Mouse (Mus musculus) embryonic facial prominence, embryonic 10.5 days (tissue): ENCODE results near the gene Dgkg. TPM values are rescaled to one million over a fixed set of nuclear protein-coding genes. Genes with fewer than 3 reads are reported as not detected.
A peak's percentile ranks its signal among the peaks of the same experiment; 100 is the strongest.

Source experiments
- DNase-seq: peaks from one replicate; pipeline ENCODE4 v3.0.0-alpha.2; 2017; ENCODE audit warnings: low spot score
- H3K27ac ChIP-seq: fragments of 300-500 bp; sonication (generic); replicated peaks from 2 replicates; pipeline ENCODE4 v1.5.1; 2016; ENCODE audit warnings: mild to moderate bottlenecking
- H3K27me3 ChIP-seq: fragments of 300-500 bp; sonication (generic); replicated peaks from 2 replicates; pipeline ENCODE4 v1.6.1; 2016; ENCODE audit warnings: low read depth, mild to moderate bottlenecking; ENCODE audit not compliant: poor library complexity, severe bottlenecking
- H3K36me3 ChIP-seq: fragments of 300-500 bp; sonication (generic); replicated peaks from 2 replicates; pipeline ENCODE4 v1.6.1; 2016; ENCODE audit warnings: mild to moderate bottlenecking, moderate library complexity
- H3K4me1 ChIP-seq: fragments of 300-500 bp; sonication (generic); 2 replicates; pipeline ENCODE4 v1.6.1; 2016
- H3K4me3 ChIP-seq: fragments of 300-500 bp; sonication (generic); 2 replicates; pipeline ENCODE4 v1.5.1; 2016; ENCODE audit warnings: mild to moderate bottlenecking, moderate library complexity
- H3K9me3 ChIP-seq: fragments of 300-500 bp; sonication (generic); 2 replicates; pipeline ENCODE4 v1.6.1; 2016; ENCODE audit warnings: mild to moderate bottlenecking
- WGBS: fragments of 180-500 bp; shearing (Covaris S2); methylation state at CpG from one replicate; pipeline ENCODE4 v1.1.7; 2016; 5-methylcytosine and 5-hydroxymethylcytosine counted together
- polyA plus RNA-seq: library from polyadenylated mRNA; unstranded; fragments of >200 nt; fragmentation: Nextera tagmentation; extraction: Ambion mirVana; gene quantifications from 2 replicates; pipeline ENCODE4 v1.2.1, GENCODE M21; 2016

Gene Dgkg
- polyA plus RNA-seq, 1 experiment from 2014 or later = 0.22 TPM

- no peaks in the 10 kb centered on the region for H3K9me3 ChIP-seq
- WGBS = 46% methylated on average over 9 of the region's 9 CpGs
- H3K4me3 ChIP-seq = no peak overlapping the region
- no peaks in the 10 kb centered on the region for H3K36me3 ChIP-seq
- no peak for DNase-seq
- peaks cover 10% of the 10 kb centered on the region for H3K4me1 ChIP-seq
- no peak overlapping the region for H3K27ac ChIP-seq
- H3K27me3 ChIP-seq = no peaks in the 10 kb centered on the region
Measured at GRCm38 (mm10) chr16:22641588-22641987, 15.4 kb downstream of the Dgkg start.

GRCm38 (mm10) chr16:22637311-22637710, 19.7 kb downstream of the Dgkg start:
- DNase-seq = no peak
- Histone ChIP-seq H3K4me1 (peaks cover 10% of the 10 kb centered on the region), H3K36me3 (no peaks in the 10 kb centered on the region), H3K4me3 (no peak overlapping the region), H3K27me3 (no peaks in the 10 kb centered on the region), H3K27ac (no peak overlapping the region), H3K9me3 (no peaks in the 10 kb centered on the region)
- WGBS = 59% methylated on average over 3 of the region's 3 CpGs

GRCm38 (mm10) chr16:22635706-22636105, 21.3 kb downstream of the Dgkg start:
- 64% methylated on average over 8 of the region's 8 CpGs for WGBS
- no peaks in the 10 kb centered on the region for H3K9me3 ChIP-seq
- no peak for DNase-seq
- peaks cover 7% of the 10 kb centered on the region for H3K4me1 ChIP-seq
- H3K27me3 ChIP-seq = no peaks in the 10 kb centered on the region
- H3K4me3 ChIP-seq = no peak overlapping the region
- H3K36me3 ChIP-seq = no peaks in the 10 kb centered on the region
- H3K27ac ChIP-seq = no peak overlapping the region

GRCm38 (mm10) chr16:22633063-22633462, 24.0 kb downstream of the Dgkg start:
- no peaks in the 10 kb centered on the region for H3K9me3 ChIP-seq
- WGBS = 89% methylated on average over 4 of the region's 4 CpGs
- H3K4me1 ChIP-seq = 0 out of 2 replicates have a peak, but pooled peaks cover 7% of the 10 kb centered on the region
- H3K4me3 ChIP-seq = no peak overlapping the region
- H3K36me3 ChIP-seq = no peaks in the 10 kb centered on the region
- H3K27ac ChIP-seq = no peak overlapping the region
- no peak for DNase-seq
- no peaks in the 10 kb centered on the region for H3K27me3 ChIP-seq

- Histone ChIP-seq H3K9me3 (0 out of 2 replicates have a peak, but pooled peaks cover 2% of the 10 kb centered on the region), H3K36me3 (no peaks in the 10 kb centered on the region), H3K4me3 (no peak overlapping the region), H3K27me3 (no peaks in the 10 kb centered on the region), H3K27ac (no peak overlapping the region), H3K4me1 (0 out of 2 replicates have a peak, but pooled peaks cover 7% of the 10 kb centered on the region)
- DNase-seq = no peak
- WGBS = 80% methylated on average over 4 of the region's 4 CpGs
Measured at GRCm38 (mm10) chr16:22630351-22630750, 26.7 kb downstream of the Dgkg start.

- no peak overlapping the region for H3K4me3 ChIP-seq
- WGBS = 89% methylated on average over 4 of the region's 4 CpGs
- DNase-seq = no peak
- no peaks in the 10 kb centered on the region for H3K36me3 ChIP-seq
- H3K27me3 ChIP-seq = no peaks in the 10 kb centered on the region
- H3K4me1 ChIP-seq = 0 out of 2 replicates have a peak, but pooled peaks cover 7% of the 10 kb centered on the region
- no peak overlapping the region for H3K27ac ChIP-seq
- H3K9me3 ChIP-seq = 0 out of 2 replicates have a peak, but pooled peaks cover 2% of the 10 kb centered on the region
Measured at GRCm38 (mm10) chr16:22629900-22630299, 27.1 kb downstream of the Dgkg start.

- 0 out of 2 replicates have a peak, but pooled peaks cover 2% of the 10 kb centered on the region for H3K9me3 ChIP-seq
- H3K27ac ChIP-seq = no peak overlapping the region
- H3K27me3 ChIP-seq = no peaks in the 10 kb centered on the region
- H3K36me3 ChIP-seq = no peaks in the 10 kb centered on the region
- H3K4me1 ChIP-seq = peaks cover 21% of the 10 kb centered on the region
- DNase-seq = no peak
- 89% methylated on average over 5 of the region's 5 CpGs for WGBS
- no peak overlapping the region for H3K4me3 ChIP-seq
Measured at GRCm38 (mm10) chr16:22625987-22626386, 31.0 kb downstream of the Dgkg start.

GRCm38 (mm10) chr16:22625412-22625811, 31.6 kb downstream of the Dgkg start:
- no peaks in the 10 kb centered on the region for H3K27me3 ChIP-seq
- DNase-seq = no peak
- H3K36me3 ChIP-seq = no peaks in the 10 kb centered on the region
- 83% methylated on average over 5 of the region's 5 CpGs for WGBS
- no peak overlapping the region for H3K27ac ChIP-seq
- 0 out of 2 replicates have a peak, but pooled peaks cover 2% of the 10 kb centered on the region for H3K9me3 ChIP-seq
- H3K4me1 ChIP-seq = peaks cover 17% of the 10 kb centered on the region
- H3K4me3 ChIP-seq = no peak overlapping the region

GRCm38 (mm10) chr16:22622286-22622685, 34.7 kb downstream of the Dgkg start:
- Histone ChIP-seq H3K36me3 (no peaks in the 10 kb centered on the region), H3K9me3 (no peaks in the 10 kb centered on the region), H3K27me3 (no peaks in the 10 kb centered on the region), H3K4me1 (peaks cover 14% of the 10 kb centered on the region), H3K4me3 (no peak overlapping the region), H3K27ac (no peak overlapping the region)
- 34% methylated on average over 9 of the region's 9 CpGs for WGBS
- peak; percentile 16 for DNase-seq

- Histone ChIP-seq H3K27me3 (no peaks in the 10 kb centered on the region), H3K4me3 (no peak overlapping the region), H3K9me3 (no peaks in the 10 kb centered on the region), H3K27ac (no peak overlapping the region), H3K4me1 (peaks cover 14% of the 10 kb centered on the region), H3K36me3 (no peaks in the 10 kb centered on the region)
- WGBS = 87% methylated on average over 13 of the region's 13 CpGs
- DNase-seq = no peak
Measured at GRCm38 (mm10) chr16:22621299-22621920, 35.6 kb downstream of the Dgkg start.

- Histone ChIP-seq H3K4me1 (peaks cover 17% of the 10 kb centered on the region), H3K4me3 (no peak overlapping the region), H3K27me3 (no peaks in the 10 kb centered on the region), H3K36me3 (no peaks in the 10 kb centered on the region), H3K27ac (no peak overlapping the region), H3K9me3 (no peaks in the 10 kb centered on the region)
- no peak for DNase-seq
- WGBS = 85% methylated on average over 8 of the region's 8 CpGs
Measured at GRCm38 (mm10) chr16:22618424-22619056, 38.5 kb downstream of the Dgkg start.

- 90% methylated on average over 4 of the region's 4 CpGs for WGBS
Measured at GRCm38 (mm10) chr16:22615805-22616204, 41.2 kb downstream of the Dgkg start.

More at GRCm38 (mm10) chr16:22615805-22616204, 41.2 kb downstream of the Dgkg start:
- Histone ChIP-seq H3K27ac (no peak overlapping the region), H3K36me3 (no peaks in the 10 kb centered on the region), H3K27me3 (no peaks in the 10 kb centered on the region), H3K4me3 (no peak overlapping the region), H3K4me1 (peaks cover 12% of the 10 kb centered on the region), H3K9me3 (no peaks in the 10 kb centered on the region)
- no peak for DNase-seq
